Mouse (Mus musculus) hindbrain, embryonic 16.5 days (tissue): ENCODE measurements around the gene Crtac1. TPM values are rescaled to one million over a fixed set of nuclear protein-coding genes. Genes with fewer than 3 reads are reported as not detected.

Source experiments
- ATAC-seq: fragments of 200-750 bp; cut with Nextera tagmentation; 2 replicates; pipeline ENCODE4 v1.8.0; 2017; ENCODE audit warnings: moderate TSS enrichment, moderate library complexity
- H3K27ac ChIP-seq: fragments of 300-500 bp; sonication (generic); 2 replicates; pipeline ENCODE4 v1.5.1; 2014; ENCODE audit warnings: low read depth, mild to moderate bottlenecking, control low read depth, low read length, moderate library complexity
- H3K27me3 ChIP-seq: fragments of 300-500 bp; sonication (generic); replicated peaks from 2 replicates; pipeline ENCODE4 v1.6.1; 2014; ENCODE audit warnings: low read length; ENCODE audit not compliant: control insufficient read depth, insufficient read depth
- H3K36me3 ChIP-seq: fragments of 300-500 bp; sonication (generic); 2 replicates; pipeline ENCODE4 v1.6.1; 2014; ENCODE audit warnings: mild to moderate bottlenecking, low read length, moderate library complexity, mixed read lengths; ENCODE audit not compliant: control insufficient read depth, insufficient read depth
- H3K4me1 ChIP-seq: fragments of 300-500 bp; sonication (generic); 2 replicates; pipeline ENCODE4 v1.6.1; 2014; ENCODE audit warnings: low read depth, low read length; ENCODE audit not compliant: control insufficient read depth, insufficient read depth
- H3K4me2 ChIP-seq: fragments of 300-500 bp; sonication (generic); 2 replicates; pipeline ENCODE4 v1.6.1; 2014; ENCODE audit warnings: mild to moderate bottlenecking, low read length, control low read depth, moderate library complexity
- H3K4me3 ChIP-seq: fragments of 300-500 bp; sonication (generic); 2 replicates; pipeline ENCODE4 v1.5.1; 2014; ENCODE audit warnings: mild to moderate bottlenecking, low read length, control low read depth, moderate library complexity
- H3K9ac ChIP-seq: fragments of 300-500 bp; sonication (generic); 2 replicates; pipeline ENCODE4 v1.6.1; 2014; ENCODE audit warnings: low read depth, mild to moderate bottlenecking, control low read depth, low read length, moderate library complexity
- H3K9me3 ChIP-seq: fragments of 300-500 bp; sonication (generic); 2 replicates; pipeline ENCODE4 v1.6.1; 2014; ENCODE audit warnings: mild to moderate bottlenecking, low read length, moderate library complexity; ENCODE audit not compliant: control insufficient read depth
- WGBS: fragments of 180-500 bp; shearing (Covaris S2); extraction: QIAGEN DNeasy Blood & Tissue Kit; methylation state at CpG from one replicate; pipeline ENCODE4 v1.1.7; 2014; 5-methylcytosine and 5-hydroxymethylcytosine counted together
- polyA plus RNA-seq: library from polyadenylated mRNA; unstranded; fragments of >200 nt; fragmentation: Nextera tagmentation; extraction: Ambion mirVana; gene quantifications from 2 replicates; pipeline ENCODE4 v1.2.1, GENCODE M21; 2015

The Crtac1 gene
- polyA plus RNA-seq, 1 experiment from 2014 or later: 50.2 TPM

DNA sequence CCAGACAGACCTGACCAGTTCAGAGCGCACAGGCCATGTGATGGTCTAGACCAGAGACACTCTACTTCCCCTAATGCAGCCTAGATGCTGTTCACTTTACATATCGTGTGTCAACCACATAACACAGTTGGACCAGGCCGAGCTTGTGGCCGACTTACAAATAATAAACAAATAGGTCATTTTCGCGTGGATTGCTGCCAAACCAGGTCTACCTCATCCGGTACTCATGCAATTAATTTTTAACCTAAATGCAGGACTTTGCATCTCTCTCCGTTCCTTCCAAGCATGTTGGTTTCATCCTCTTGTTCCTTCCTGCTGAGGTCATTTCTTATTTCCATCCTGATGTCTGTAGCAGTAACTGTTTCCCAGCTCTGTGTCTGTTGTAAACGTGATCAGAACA, 22.4 kb upstream of the Crtac1 start:
- H3K9ac ChIP-seq: no peak overlapping the region
- H3K36me3 ChIP-seq: no peaks in the 10 kb centered on the region
- no peaks in the 10 kb centered on the region; the same call in 1 of the 2 replicates for H3K27me3 ChIP-seq
- H3K27ac ChIP-seq: no peak overlapping the region
- H3K4me2 ChIP-seq: no peak overlapping the region
- no peak for ATAC-seq
- H3K4me3 ChIP-seq: no peak overlapping the region
- H3K9me3 ChIP-seq: no peaks in the 10 kb centered on the region
- H3K4me1 ChIP-seq: no peaks in the 10 kb centered on the region
- WGBS: 92% methylated on average over 9 of the region's 9 CpGs

DNA sequence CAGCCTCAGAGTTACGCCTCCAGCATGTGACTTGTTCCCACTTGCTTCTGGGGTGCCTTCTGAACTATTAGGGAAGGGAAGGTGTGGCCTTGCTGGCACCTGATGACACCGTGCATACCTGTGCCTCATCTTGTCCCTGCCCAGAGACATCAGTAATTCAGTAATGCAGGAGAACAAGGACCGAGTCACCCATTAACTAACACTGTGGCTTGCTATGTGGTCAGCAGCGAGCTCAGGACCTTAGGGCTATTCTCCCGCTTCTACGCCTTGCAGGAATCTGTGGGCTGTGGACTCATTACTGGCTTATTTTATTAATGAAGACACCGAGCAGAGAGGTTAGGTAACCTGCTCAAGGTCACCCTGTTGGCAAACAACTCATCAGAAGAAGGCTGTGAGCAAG, 21.0 kb upstream of the Crtac1 start:
- ATAC-seq: no peak
- Histone ChIP-seq H3K9ac (no peak overlapping the region), H3K36me3 (no peaks in the 10 kb centered on the region)

DNA sequence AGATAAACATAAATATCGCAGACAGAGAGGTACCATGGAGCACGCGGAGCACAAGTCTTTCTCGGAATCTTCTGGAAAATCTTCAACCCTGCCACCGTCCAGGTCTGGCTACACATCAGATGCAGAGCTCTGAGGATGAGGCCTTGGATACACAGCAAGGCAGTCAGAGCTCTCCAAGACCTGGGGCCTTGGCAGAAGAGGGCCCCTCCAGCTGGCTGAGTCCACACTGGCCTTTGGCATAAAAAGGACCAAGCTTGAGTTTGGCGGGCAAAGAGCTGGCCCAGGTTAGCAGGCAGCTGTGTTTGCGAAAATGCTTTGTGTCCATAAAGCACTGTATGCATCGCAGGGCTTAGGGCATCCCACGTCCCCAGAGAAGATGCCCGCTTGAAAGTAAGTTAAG, 17.0 kb upstream of the Crtac1 start:
- ATAC-seq: no peak
- Histone ChIP-seq H3K4me3 (no peak overlapping the region), H3K9ac (no peak overlapping the region), H3K9me3 (no peaks in the 10 kb centered on the region), H3K27ac (no peak overlapping the region), H3K36me3 (no peaks in the 10 kb centered on the region), H3K27me3 (no peaks in the 10 kb centered on the region), H3K4me2 (no peak overlapping the region), H3K4me1 (no peaks in the 10 kb centered on the region; the same call in 1 of the 2 replicates)
- WGBS: 92% methylated on average over 10 of the region's 10 CpGs

More for the DNA sequence above, 21.0 kb upstream of the Crtac1 start:
- no peak overlapping the region for H3K27ac ChIP-seq
- H3K27me3 ChIP-seq: no peaks in the 10 kb centered on the region
- no peaks in the 10 kb centered on the region for H3K9me3 ChIP-seq
- no peak overlapping the region for H3K4me2 ChIP-seq
- H3K4me3 ChIP-seq: no peak overlapping the region
- H3K4me1 ChIP-seq: no peaks in the 10 kb centered on the region
- 90% methylated on average over 7 of the region's 7 CpGs for WGBS

DNA sequence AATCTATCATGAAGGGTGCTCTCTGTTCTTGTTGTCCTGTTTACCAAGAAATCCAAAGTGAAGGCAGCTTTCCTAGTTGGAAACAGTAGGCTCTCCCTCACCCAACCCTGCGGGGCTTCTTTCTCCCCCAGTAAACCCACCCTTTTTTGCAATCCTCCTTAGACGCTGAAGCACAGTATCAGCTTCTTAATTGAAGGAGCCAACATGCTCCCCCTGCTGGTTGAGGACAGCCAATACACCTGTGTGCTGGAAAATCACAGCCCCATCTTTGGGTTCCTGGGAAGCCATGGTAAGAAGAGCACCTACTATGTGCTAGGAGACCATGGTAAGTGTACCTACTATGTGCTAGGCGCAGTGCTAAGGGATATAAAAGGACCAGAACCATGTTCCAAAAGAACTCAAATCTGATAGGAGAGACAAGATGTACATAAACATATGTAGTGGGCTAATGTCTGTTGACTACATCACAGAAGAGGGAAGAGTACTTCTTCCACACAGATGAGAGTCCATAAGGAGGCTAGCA, 12.4 kb upstream of the Crtac1 start:
- WGBS: 9% methylated on average over 3 of the region's 3 CpGs
- Histone ChIP-seq H3K4me2 (no peak overlapping the region), H3K4me3 (no peak overlapping the region), H3K9me3 (no peaks in the 10 kb centered on the region), H3K27ac (no peak overlapping the region), H3K9ac (no peak overlapping the region), H3K36me3 (no peaks in the 10 kb centered on the region), H3K27me3 (no peaks in the 10 kb centered on the region), H3K4me1 (no peaks in the 10 kb centered on the region; the same call in 1 of the 2 replicates)
- no peak for ATAC-seq

DNA sequence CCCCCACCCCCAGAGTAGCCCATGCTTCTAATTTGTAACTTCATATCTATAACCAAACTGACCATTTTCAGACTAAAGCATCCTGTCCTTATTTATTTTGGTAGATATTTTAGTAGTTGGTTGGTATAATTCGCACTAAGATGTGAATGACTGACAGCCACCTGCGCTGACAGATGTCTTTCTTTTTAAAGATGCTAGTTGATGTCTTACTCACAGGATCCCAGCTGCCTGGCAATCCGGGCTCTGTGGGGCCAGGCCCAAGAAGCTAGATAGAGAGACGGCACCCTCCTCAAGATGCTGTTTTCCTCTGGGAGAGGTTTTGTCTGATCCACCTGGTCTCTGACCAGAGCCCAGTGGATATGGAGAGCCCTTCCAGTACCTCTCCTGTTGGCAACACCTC, 11.7 kb upstream of the Crtac1 start:
- ATAC-seq: no peak
- H3K27ac ChIP-seq: no peak overlapping the region
- H3K4me3 ChIP-seq: no peak overlapping the region
- no peaks in the 10 kb centered on the region for H3K9me3 ChIP-seq
- no peak overlapping the region for H3K4me2 ChIP-seq
- no peaks in the 10 kb centered on the region; the same call in 1 of the 2 replicates for H3K4me1 ChIP-seq
- H3K27me3 ChIP-seq: no peaks in the 10 kb centered on the region
- H3K36me3 ChIP-seq: no peaks in the 10 kb centered on the region
- WGBS: 78% methylated on average over 4 of the region's 4 CpGs
- no peak overlapping the region for H3K9ac ChIP-seq

DNA sequence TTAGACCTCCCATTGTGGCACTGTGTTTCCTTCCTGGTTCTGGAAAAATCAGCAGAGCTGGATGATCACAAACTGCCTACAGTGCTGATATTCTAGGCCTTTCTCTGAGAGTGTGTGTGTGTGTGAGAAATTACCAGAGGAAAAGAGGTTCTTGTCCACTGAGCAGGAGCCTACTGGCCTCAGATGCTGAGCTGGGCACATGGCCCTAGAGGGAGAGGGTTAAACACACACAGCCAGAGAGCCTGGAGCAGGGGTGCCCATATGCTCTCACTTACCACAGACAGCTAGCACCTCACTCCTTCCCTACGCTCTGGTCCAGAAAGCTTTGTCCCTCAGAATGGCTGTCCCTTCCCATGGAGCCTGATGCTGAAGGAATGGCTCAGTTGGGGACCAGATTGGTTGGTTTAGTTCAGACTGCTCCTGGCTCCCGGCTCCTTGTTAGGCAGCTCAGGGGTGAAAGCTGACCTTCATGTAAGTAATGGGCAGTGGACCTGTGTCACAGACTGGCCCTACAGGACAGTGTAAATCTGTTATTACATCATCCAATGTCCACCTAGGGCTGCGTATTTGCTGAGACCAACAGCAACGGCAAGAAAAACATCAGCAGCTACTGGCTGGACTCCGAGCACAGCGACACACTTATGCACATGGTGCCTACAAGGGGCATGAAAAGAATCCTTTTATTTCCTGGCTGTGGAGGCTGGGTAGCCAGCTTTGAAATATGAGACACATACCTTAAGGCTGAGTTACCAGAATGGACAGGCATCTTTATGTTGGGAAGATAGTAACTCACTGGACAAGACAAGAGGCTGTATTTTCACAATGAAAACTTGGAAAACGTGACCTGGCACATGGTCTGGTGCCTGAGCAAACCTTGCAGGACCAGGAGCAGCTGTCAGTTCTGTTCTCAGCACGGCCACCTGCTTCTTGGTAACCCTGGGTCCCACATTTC, 10.9 kb upstream of the Crtac1 start:
- H3K27me3 ChIP-seq: no peaks in the 10 kb centered on the region
- H3K36me3 ChIP-seq: no peaks in the 10 kb centered on the region
- ATAC-seq: no peak
- 58% methylated on average over 8 of the region's 8 CpGs for WGBS
- H3K4me3 ChIP-seq: no peak overlapping the region
- no peaks in the 10 kb centered on the region; the same call in 1 of the 2 replicates for H3K4me1 ChIP-seq
- no peak overlapping the region for H3K4me2 ChIP-seq
- no peak overlapping the region for H3K9ac ChIP-seq
- no peaks in the 10 kb centered on the region for H3K9me3 ChIP-seq
- H3K27ac ChIP-seq: no peak overlapping the region

DNA sequence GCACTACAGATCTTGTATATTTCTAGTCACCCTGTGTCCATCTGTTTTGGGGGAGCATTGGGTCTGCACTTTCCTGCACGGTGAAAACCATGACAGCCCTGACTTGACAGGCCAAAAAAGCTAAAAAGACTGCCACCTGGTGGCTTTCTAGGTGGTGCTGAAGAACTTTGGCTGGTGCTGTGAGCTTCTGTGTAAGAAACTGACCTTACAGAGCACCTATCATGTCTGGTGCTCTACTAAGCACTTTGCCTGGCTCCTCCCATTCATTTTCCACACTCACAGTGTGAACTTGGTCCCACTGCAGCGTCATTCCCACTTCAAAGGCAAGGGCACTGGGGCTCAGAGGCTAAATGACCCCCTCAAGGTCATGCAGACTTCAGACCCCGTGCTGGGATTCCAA, 8.5 kb upstream of the Crtac1 start:
- Histone ChIP-seq H3K36me3 (no peaks in the 10 kb centered on the region), H3K4me3 (no peak overlapping the region), H3K4me1 (no peaks in the 10 kb centered on the region; the same call in 1 of the 2 replicates), H3K4me2 (no peak overlapping the region), H3K27me3 (no peaks in the 10 kb centered on the region), H3K9ac (no peak overlapping the region), H3K27ac (no peak overlapping the region), H3K9me3 (no peaks in the 10 kb centered on the region)
- WGBS: 40% methylated on average over 3 of the region's 3 CpGs
- ATAC-seq: no peak

DNA sequence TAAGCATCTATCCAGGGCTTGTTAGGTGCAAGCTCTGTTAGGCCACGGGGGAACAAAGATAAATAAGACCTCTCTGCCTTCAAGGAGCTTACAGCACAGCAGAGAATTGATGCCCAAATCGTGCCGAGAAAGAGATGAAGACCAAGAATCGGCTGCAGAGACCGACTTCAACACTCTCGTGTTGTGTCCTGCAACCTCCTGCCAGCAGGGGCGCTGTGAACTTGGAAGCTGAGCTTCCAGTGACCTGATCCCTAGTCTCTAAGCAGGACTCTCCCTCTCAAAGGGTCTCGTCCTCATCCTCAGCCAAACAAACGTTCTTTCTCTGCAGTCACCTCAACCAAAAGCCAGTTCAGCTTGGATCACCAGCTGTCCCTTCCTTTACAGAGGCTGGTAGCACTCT, 7.8 kb upstream of the Crtac1 start:
- H3K9me3 ChIP-seq: no peaks in the 10 kb centered on the region
- H3K27me3 ChIP-seq: no peaks in the 10 kb centered on the region
- H3K9ac ChIP-seq: no peak overlapping the region
- no peak overlapping the region for H3K4me2 ChIP-seq
- WGBS: 81% methylated on average over 9 of the region's 9 CpGs
- no peak overlapping the region for H3K27ac ChIP-seq
- H3K4me1 ChIP-seq: no peaks in the 10 kb centered on the region; the same call in 1 of the 2 replicates
- no peak for ATAC-seq
- H3K36me3 ChIP-seq: no peaks in the 10 kb centered on the region
- no peak overlapping the region for H3K4me3 ChIP-seq

DNA sequence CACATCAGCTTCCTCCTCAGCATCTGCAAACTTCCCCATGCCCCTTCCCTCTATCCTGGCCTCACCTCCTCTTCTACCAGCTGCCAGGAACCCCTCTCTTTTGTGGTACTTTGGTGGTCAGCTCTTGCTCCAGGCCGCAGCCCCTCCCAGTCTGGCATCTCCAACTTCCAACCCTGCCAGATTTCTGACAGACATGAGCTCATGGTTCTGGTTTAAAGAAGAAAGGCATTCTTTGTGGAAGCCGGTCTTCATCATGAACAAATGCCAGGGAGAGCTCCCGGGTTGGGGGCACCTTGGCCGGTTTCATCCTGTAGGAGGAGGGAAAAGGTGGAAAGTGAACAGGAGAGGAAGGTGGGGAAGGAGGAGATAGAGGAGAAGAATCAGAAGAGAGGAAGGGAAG, 4.0 kb upstream of the Crtac1 start:
- Histone ChIP-seq H3K4me3 (no peak overlapping the region), H3K4me1 (peaks cover 13% of the 10 kb centered on the region), H3K27me3 (no peaks in the 10 kb centered on the region), H3K27ac (no peak overlapping the region), H3K9ac (no peak overlapping the region), H3K36me3 (no peaks in the 10 kb centered on the region), H3K4me2 (no peak overlapping the region), H3K9me3 (no peaks in the 10 kb centered on the region)
- no peak for ATAC-seq
- 42% methylated on average over 4 of the region's 4 CpGs for WGBS
